Mouse (Mus musculus) v-Abl transformed pro-B cells (cell line): ENCODE results near the gene Ppard.

Experiments used
- in situ Hi-C, 2 experiments: fragments of 400-800 bp; cut with MboI; formaldehyde crosslinking; loops; one replicate each; pipeline ENCODE4 v1.15.1; 2025; ENCODE audit not compliant: unreplicated experiment in 2 of 2

Ppard gene

GRCm38 (mm10) chr17:28217721-28218649 lies 14.5 kb upstream of the Ppard start:
- in situ Hi-C loops: loop anchor here in 1 of 2 experiments (25.0 kb wide), 1 partner anchor 294 kb away; the partner anchor contains the start of gene Fkbp5

GRCm38 (mm10) chr17:28222463-28222862 lies 10.0 kb upstream of the Ppard start:
- in situ Hi-C loops: loop anchor here in 1 of 2 experiments (25.0 kb wide), 1 partner anchor 290 kb away; the partner anchor contains the start of gene Fkbp5

DNA sequence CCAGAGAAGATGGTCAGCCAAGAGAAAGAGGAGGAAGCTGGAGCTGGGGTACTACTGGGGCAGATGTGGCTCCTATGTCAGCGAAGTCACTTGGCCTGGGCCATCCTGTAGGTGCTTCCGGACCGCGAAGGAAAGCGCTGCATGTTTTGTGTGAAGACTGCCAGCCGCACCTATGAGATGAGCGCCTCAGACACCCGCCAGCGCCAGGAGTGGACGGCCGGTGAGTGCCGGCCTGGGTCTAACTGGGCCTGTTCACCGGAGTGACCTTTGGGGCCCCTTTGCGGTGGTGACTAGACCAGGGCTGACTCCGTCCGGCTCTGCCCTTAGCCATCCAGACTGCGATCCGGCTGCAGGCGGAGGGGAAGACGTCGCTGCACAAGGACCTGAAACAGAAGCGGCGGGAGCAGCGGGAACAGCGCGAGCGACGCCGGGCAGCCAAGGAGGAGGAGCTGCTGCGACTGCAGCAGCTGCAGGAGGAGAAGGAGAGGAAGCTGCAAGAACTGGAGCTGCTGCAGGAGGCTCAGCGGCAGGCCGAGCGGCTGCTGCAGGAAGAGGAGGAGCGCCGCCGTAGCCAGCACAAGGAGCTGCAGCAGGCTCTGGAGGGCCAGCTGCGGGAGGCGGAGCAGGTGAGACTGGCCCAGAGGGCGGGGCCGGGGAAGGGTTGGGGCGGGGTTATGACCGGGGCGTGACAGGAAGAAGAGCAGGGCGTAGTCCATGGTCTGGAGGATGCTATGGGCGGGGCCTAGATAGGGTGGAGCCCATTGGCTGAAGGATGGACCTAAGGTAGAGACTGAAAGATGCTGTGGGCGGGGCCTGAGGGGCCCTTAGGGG lies 8.7 kb upstream of the Ppard start:
- in situ Hi-C loops: loop anchor here in 1 of 2 experiments (25.0 kb wide), 1 partner anchor 289 kb away; the partner anchor contains the start of gene Fkbp5

- in situ Hi-C loops: loop anchor here in 1 of 2 experiments (25.0 kb wide), 1 partner anchor 288 kb away; the partner anchor contains the start of gene Fkbp5
Observed at GRCm38 (mm10) chr17:28224615-28225014, 7.9 kb upstream of the Ppard start.

- in situ Hi-C loops: no loop called here
Observed at GRCm38 (mm10) chr17:28226014-28226413, 6.5 kb upstream of the Ppard start.

- in situ Hi-C loops: loop anchor here (5.0 to 10.0 kb wide), 2 partner anchors 74 to 77 kb away; no protein-coding TSS in a partner anchor
Observed at GRCm38 (mm10) chr17:28230486-28230885, 2.0 kb upstream of the Ppard start.

DNA sequence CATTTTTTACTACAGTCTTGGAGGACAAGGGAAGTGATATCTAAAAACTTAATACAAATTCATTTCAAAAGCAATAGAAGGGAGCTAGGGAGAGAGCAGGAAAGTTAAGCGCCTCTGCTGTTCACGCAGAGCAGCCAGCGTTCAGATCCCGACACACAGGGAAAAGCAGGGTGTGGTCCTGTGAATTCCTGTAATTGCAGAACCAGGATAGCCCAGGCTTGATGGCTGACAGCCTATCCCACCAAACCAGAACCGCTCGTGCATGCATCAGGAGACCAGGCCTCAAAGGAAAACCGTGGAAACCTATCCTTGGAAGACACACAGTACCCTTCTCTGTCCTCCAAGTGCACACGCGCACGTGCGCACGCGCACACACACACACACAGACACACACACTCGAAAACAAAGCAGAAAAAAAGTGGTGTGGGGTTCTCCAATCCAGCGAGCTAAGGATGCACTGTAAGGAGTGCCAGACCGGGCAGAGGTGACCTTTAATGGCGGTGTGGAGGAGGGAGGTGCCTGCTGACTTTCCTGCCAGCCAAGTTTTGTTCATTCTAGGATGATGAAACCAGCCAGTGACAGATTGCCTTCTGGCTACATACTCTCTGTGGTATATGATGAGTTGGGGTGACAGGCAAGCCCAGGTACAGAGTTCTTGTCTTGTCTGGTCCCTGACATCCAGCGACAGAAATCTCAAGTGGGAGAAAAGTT lies 1.3 kb upstream of the Ppard start:
- in situ Hi-C loops: loop anchor here (5.0 to 10.0 kb wide), 2 partner anchors 74 to 76 kb away; no protein-coding TSS in a partner anchor

DNA sequence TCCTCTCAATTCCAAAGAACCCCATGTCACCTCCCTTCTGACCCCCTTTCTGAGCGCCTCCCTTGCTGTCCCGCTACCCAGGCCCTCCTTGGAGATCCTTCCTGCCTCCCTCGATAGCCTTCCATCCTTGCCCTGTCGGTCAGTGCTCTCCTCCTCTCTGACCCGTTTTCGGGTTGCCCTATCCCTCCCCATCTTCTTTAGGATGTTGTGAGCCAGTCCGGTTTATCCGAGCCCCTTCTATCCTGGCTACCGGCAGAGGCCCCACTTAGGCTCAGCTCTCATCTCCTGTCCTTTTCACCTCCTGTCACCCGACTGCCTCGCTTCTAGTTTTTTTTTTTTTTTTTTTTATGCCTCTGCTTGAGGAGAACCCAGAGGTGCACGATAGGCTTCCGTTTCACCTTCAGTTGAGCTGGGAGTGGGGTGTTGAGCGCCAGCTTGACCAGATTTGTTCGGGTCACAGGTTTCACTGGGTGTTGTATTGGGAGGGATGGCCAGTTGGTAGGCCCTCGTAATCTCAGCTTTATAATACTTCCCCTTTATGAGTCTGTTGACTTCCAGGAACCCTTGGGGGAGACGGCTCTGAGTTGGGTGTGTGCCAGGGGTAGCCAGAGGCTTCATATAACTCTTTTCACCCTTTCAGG lies 711 bp downstream of the Ppard start:
- in situ Hi-C loops: loop anchor here (5.0 to 10.0 kb wide), 2 partner anchors 72 to 74 kb away; no protein-coding TSS in a partner anchor

DNA sequence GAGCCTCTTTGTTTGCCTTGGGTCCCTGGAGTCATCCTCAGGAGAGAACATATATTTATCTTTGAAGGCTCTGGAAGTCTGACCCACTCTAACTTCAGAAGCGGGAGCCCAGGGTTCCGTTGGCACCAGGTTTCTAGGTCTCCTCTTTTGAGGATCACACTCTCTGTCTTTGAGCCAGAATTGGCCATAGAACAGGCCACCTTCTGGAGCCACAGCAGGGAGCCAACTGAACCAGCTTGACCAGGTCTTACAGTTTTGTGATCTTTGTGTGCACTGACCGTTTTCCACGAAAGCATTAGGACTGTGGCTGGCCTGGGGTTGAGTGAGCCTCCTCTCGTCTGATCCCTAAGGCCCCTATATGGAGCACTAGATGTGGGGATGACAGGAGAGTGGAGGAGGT lies 2.1 kb downstream of the Ppard start:
- in situ Hi-C loops: loop anchor here (5.0 to 10.0 kb wide), 2 partner anchors 70 to 73 kb away; no protein-coding TSS in a partner anchor

DNA sequence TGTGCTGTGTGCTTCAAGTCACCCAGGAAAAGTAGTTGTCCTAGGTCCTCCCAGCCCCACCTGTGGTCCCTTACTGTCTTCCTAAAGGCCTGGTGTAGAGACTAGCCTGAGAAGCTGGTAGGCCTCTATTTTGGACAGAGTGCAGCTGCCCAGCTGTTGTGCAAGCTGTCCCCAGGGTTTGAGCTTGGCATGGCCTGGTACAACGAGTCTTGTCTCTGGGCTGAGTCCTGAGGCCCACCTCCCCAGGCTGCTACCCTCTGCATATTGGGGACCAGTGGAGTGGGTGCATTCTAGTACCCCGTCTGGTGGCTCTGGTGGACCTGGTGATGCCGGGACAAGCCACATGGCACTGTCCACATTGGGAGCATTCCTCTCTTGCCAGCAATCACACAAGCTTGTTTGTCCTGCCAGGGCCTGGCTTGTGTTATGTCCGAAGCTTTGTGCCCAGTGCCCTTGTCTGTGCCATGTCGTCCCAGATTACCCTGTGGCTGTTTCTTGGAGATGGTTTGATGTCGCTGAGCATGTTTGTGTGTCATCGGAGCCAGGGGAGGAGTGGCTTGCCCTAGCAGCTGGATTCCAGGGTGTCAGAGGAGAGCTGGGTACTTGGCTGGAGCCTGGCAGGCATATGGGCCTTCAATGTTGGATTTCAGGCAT lies 3.6 kb downstream of the Ppard start:
- in situ Hi-C loops: loop anchor here in 1 of 2 experiments (10.0 kb wide), 1 partner anchor 69 kb away; no protein-coding TSS in a partner anchor

DNA sequence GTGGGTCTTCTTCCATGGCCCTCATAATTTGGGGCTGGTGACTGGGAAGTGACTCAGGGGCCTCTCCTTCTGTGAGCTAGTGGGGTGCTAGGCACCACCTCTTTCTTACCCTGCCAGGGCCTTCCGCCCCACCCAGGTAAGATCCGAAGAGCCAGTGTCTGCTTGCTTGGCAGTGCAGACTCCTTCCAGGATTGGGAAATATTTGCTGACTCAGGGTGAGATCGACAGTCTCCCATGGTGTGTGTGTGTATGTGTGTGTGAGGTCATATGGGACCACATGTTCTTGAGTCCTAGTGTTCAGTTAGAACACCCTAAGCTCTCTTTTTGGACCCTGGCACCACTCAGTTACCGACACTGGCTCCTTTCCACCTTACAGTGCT lies 4.1 kb downstream of the Ppard start:
- in situ Hi-C loops: loop anchor here in 1 of 2 experiments (10.0 kb wide), 1 partner anchor 68 kb away; no protein-coding TSS in a partner anchor

DNA sequence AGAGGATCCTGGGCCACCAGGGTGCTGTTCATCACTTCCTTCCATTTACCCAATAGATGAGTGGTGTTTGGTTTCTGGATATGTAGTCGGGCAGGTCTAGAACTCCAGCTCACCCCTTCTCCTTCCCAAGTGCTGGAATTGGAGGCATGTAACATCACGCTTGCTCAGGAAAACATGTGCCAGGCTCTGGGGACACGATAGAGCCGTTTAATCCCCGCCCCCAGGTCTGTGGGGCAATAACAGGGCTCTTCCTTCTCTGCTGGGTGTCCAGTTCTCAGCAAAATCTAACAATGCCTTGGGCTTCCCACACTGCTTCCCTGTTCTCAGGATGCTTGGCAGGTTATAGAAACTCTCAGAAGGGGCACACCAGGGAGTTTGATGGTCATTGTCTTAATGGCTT lies 4.9 kb downstream of the Ppard start:
- in situ Hi-C loops: loop anchor here in 1 of 2 experiments (10.0 kb wide), 1 partner anchor 67 kb away; no protein-coding TSS in a partner anchor

GRCm38 (mm10) chr17:28237874-28238273 lies 5.4 kb downstream of the Ppard start:
- in situ Hi-C loops: loop anchor here in 1 of 2 experiments (10.0 kb wide), 1 partner anchor 67 kb away; no protein-coding TSS in a partner anchor

DNA sequence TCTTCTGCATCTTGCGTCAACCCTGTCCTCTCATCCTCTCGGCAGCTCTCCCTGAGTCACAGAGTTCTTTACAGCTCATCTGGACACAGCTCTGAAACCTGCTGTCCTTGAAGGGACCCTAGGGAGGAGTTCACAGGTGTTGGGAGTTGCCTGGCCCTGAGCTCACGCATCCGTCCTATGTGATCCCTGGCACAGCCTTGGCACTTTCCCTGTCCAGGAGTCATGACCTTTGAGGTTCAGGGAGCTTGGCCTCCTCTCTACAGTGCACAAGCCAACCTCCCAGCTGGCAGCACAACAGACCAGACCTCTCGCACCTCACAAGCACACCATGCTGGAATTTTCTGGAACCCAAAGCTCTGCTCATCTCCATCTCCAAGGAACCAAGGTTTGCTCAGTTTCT lies 8.3 kb downstream of the Ppard start:
- in situ Hi-C loops: no loop called here

- in situ Hi-C loops: no loop called here
Observed at GRCm38 (mm10) chr17:28242296-28242695, 9.8 kb downstream of the Ppard start.

DNA sequence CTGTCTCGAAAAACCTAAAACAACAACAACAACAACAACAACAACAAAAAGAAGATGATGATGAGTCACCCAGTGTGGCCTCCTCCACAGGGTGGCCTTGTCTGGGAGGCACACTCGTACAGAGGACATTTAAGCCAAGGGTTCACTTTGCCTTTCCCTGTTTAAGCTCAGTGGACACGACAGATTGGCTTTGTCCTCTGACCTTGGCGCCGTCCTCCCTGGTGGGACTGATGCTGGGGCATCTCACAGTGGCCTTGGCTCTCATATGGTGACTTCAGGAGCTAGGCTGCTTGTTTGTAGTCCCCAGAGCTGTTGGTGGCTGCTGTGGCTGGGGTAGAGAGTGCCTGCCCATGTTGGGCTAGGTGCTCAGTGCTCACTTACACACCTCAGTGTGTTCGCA lies 11.7 kb downstream of the Ppard start:
- in situ Hi-C loops: no loop called here

- in situ Hi-C loops: no loop called here
Observed at GRCm38 (mm10) chr17:28244714-28245113, 12.2 kb downstream of the Ppard start.

- in situ Hi-C loops: no loop called here
Observed at GRCm38 (mm10) chr17:28246640-28247039, 14.1 kb downstream of the Ppard start.

DNA sequence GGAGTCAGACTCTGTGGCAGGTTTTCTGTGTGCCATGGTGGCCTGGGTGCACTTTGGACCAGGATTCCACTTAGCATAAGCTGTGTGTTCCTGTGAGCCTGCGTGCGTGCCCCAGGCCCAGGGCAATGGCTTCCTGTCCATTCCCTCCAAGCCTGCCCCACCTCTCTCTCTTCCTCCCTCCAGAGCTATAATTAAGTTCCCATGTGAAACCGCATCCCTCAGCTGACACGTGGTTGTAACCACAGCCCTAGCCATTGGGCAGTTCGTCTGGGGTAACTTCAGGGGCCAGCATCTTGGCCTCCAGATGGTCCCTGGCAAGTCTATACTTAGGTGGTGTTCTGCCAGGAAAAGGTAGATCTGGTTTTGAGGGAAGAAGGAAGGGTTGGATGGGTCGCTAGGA lies 15.1 kb downstream of the Ppard start:
- in situ Hi-C loops: no loop called here
